Mouse (Mus musculus): ENCODE data around the gene Gins3.

GRCm38 (mm10) chr8:95589282-95589681 is 44.0 kb upstream of the Gins3 start:
- no peak for TF ChIP-seq CTCF (conservative IDR thresholded peaks at IDR 0.05; ENCODE audit: insufficient read depth, insufficient read length, low read depth, low read length)
- TF ChIP-seq POLR2A (IDR thresholded peaks at IDR 0.05; ENCODE audit: low read depth, low read length): no peak

Measured in kidney, adult 2 months (tissue).